Mouse (Mus musculus): ENCODE results near the gene Appl1. TPM values are rescaled to one million over a fixed set of nuclear protein-coding genes. Genes with fewer than 3 reads are reported as not detected.

The Appl1 gene
- polyA plus RNA-seq, 1 experiment from 2014 or later, result 62.2 TPM

Other genes starting within 250 kb of the Appl1 start
- gene Asb14, start 76.7 kb downstream of the Appl1 start, polyA plus RNA-seq (2015; fragmentation: Nextera tagmentation; extraction: Ambion mirVana), result 0.08 TPM in 1 of 2 replicates, not detected in the other
- gene Hesx1, start 23.2 kb upstream of the Appl1 start, polyA plus RNA-seq (2015; fragmentation: Nextera tagmentation; extraction: Ambion mirVana), result 1.4 and 2.1 TPM in 2 replicates
- 0.19 and 0.20 TPM in 2 replicates for gene Il17rd, start 67.7 kb upstream of the Appl1 start, polyA plus RNA-seq (2015; fragmentation: Nextera tagmentation; extraction: Ambion mirVana)
- gene Arhgef3, start 143.7 kb upstream of the Appl1 start, polyA plus RNA-seq (2015; fragmentation: Nextera tagmentation; extraction: Ambion mirVana), result 24.1 and 24.2 TPM in 2 replicates